Mouse (Mus musculus) MEL (cell line): ENCODE measurements around the gene Tcte1.

Experiments used
- CTCF ChIP-seq, 3 experiments: IDR thresholded peaks in 2 of 3; conservative IDR thresholded peaks in 1 of 3; 2 replicates each; pipeline ENCODE4 v1.5.1; 2011 to 2012; ENCODE audit warnings: low read length in 3 of 3, low read depth in 2 of 3, mild to moderate bottlenecking in 2 of 3, improper control_type of control experiment in 1 of 3, inconsistent platforms in 1 of 3, mixed read lengths in 1 of 3, moderate library complexity in 1 of 3; ENCODE audit not compliant: control insufficient read depth in 1 of 3, insufficient read depth in 1 of 3, poor library complexity in 1 of 3, severe bottlenecking in 1 of 3
- EP300 ChIP-seq, 2 experiments: IDR thresholded peaks; 2 replicates each; pipeline ENCODE4 v1.6.1; 2011; ENCODE audit warnings: improper control_type of control experiment in 2 of 2, low read length in 2 of 2, low read depth in 1 of 2, mild to moderate bottlenecking in 1 of 2
- HCFC1 ChIP-seq: IDR thresholded peaks from 2 replicates; pipeline ENCODE4 v1.6.1; 2012; ENCODE audit warnings: low read depth, mild to moderate bottlenecking, inconsistent platforms, low read length, improper control_type of control experiment, moderate library complexity
- POLR2A ChIP-seq, 2 experiments: IDR thresholded peaks; 2 replicates each; pipeline ENCODE4 v1.6.1; 2011 to 2012; ENCODE audit warnings: low read length in 2 of 2, mild to moderate bottlenecking in 2 of 2, control low read depth in 1 of 2, improper control_type of control experiment in 1 of 2, low read depth in 1 of 2, moderate library complexity in 1 of 2; ENCODE audit not compliant: control insufficient read depth in 1 of 2, insufficient read depth in 1 of 2, poor library complexity in 1 of 2
- POLR2AphosphoS2 ChIP-seq: IDR thresholded peaks from 2 replicates; pipeline ENCODE4 v1.6.1; 2011; ENCODE audit warnings: low read length, improper control_type of control experiment
- RCOR1 ChIP-seq: IDR thresholded peaks from 2 replicates; pipeline ENCODE4 v1.6.1; 2012; ENCODE audit warnings: low read depth, mild to moderate bottlenecking, inconsistent platforms, low read length, improper control_type of control experiment
- UBTF ChIP-seq: IDR thresholded peaks from 2 replicates; pipeline ENCODE4 v1.6.1; 2012; ENCODE audit warnings: low read depth, mild to moderate bottlenecking, inconsistent platforms, low read length, improper control_type of control experiment, moderate library complexity, borderline replicate concordance; ENCODE audit not compliant: insufficient read depth

DNA sequence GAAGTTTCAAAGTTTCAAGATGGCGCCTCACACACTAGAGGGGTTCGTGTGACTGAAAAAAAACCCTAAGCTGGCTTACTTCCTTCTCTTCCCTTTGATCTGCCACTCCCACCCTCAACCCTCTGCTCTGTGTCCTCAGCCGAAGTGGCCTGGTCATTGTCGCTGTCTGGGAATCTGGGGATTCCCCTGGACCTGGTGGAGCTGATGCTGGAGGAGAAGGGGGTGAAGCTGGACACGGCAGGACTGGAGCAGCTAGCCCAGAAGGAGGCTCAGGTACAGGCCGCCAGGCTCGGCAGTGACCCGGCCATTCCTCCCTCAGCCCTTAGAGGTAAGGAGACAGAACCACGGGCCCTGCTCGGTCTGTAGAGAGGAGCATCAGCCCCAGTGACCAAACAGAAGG is 7.4 kb upstream of the Tcte1 start:
- TF ChIP-seq CTCF (IDR thresholded peaks at IDR 0.05 in 2 of 3, conservative IDR thresholded peaks at IDR 0.05 in 1 of 3; ENCODE audit: control insufficient read depth in 1 of 3, insufficient read depth in 1 of 3, low read depth in 2 of 3, low read length in 3 of 3, poor library complexity in 1 of 3, severe bottlenecking in 1 of 3): no peak
- TF ChIP-seq EP300 (IDR thresholded peaks at IDR 0.05; ENCODE audit: low read depth in 1 of 2, low read length in 2 of 2): no peak
- no peak for TF ChIP-seq RCOR1
- TF ChIP-seq UBTF: no peak
- TF ChIP-seq POLR2AphosphoS2: no peak
- TF ChIP-seq HCFC1: no peak
- no peak for TF ChIP-seq POLR2A (IDR thresholded peaks at IDR 0.05; ENCODE audit: control insufficient read depth in 1 of 2, insufficient read depth in 1 of 2, low read depth in 1 of 2, low read length in 2 of 2, poor library complexity in 1 of 2)
